Mouse (Mus musculus) spleen, adult 2 months (tissue): ENCODE measurements around the gene 0610030E20Rik.

Experiments
- CTCF ChIP-seq: fragments of 200-500 bp; IDR thresholded peaks from 2 replicates; pipeline ENCODE4 v1.5.1; 2011; ENCODE audit warnings: mild to moderate bottlenecking, inconsistent platforms; ENCODE audit not compliant: insufficient read depth, insufficient read length, insufficient replicate concordance; ENCODE audit errors: extremely low read depth
- POLR2A ChIP-seq: fragments of 200-500 bp; IDR thresholded peaks from 2 replicates; pipeline ENCODE4 v1.6.1; 2011; ENCODE audit warnings: low read depth, low read length, inconsistent platforms

- TF ChIP-seq POLR2A = no peak
- TF ChIP-seq CTCF = no peak
These were observed 36.2 kb downstream of the 0610030E20Rik start for GRCm38 (mm10) chr6:72383142-72383820.
